Mouse (Mus musculus) neural tube, embryonic 11.5 days (tissue): ENCODE data around the gene P4hb. TPM values are rescaled to one million over a fixed set of nuclear protein-coding genes. Genes with fewer than 3 reads are reported as not detected.

Experiments used
- ATAC-seq: fragments of 200-750 bp; cut with Nextera tagmentation; 2 replicates; pipeline ENCODE4 v1.8.0; 2017; ENCODE audit warnings: moderate number of reproducible peaks, mild to moderate bottlenecking, moderate TSS enrichment, moderate library complexity; ENCODE audit not compliant: insufficient read depth, low FRiP score, low TSS enrichment
- DNase-seq: peaks from one replicate; pipeline ENCODE4 v3.0.0-alpha.2; 2015; ENCODE audit warnings: low spot score
- H3K27ac ChIP-seq: fragments of 300-500 bp; sonication (generic); 2 replicates; pipeline ENCODE4 v1.5.1; 2014; ENCODE audit warnings: low read depth, mild to moderate bottlenecking, low read length
- H3K27me3 ChIP-seq: fragments of 300-500 bp; sonication (generic); 2 replicates; pipeline ENCODE4 v1.6.1; 2014; ENCODE audit warnings: mild to moderate bottlenecking, low read length, mixed read lengths; ENCODE audit not compliant: control insufficient read depth, insufficient read depth
- H3K36me3 ChIP-seq: fragments of 300-500 bp; sonication (generic); 2 replicates; pipeline ENCODE4 v1.6.1; 2014; ENCODE audit warnings: mild to moderate bottlenecking, low read length, moderate library complexity, mixed read lengths; ENCODE audit not compliant: control insufficient read depth, insufficient read depth
- H3K4me1 ChIP-seq: fragments of 300-500 bp; sonication (generic); 2 replicates; pipeline ENCODE4 v1.6.1; 2014; ENCODE audit warnings: low read length, mixed read lengths; ENCODE audit not compliant: control insufficient read depth, insufficient read depth
- H3K4me2 ChIP-seq: fragments of 300-500 bp; sonication (generic); 2 replicates; pipeline ENCODE4 v1.6.1; 2014; ENCODE audit warnings: low read depth, mild to moderate bottlenecking, moderate library complexity
- H3K4me3 ChIP-seq: fragments of 300-500 bp; sonication (generic); 2 replicates; pipeline ENCODE4 v1.5.1; 2014; ENCODE audit warnings: low read depth, low read length
- H3K9ac ChIP-seq: fragments of 300-500 bp; sonication (generic); 2 replicates; pipeline ENCODE4 v1.6.1; 2014; ENCODE audit warnings: mild to moderate bottlenecking, low read length
- H3K9me3 ChIP-seq: fragments of 300-500 bp; sonication (generic); 2 replicates; pipeline ENCODE4 v1.6.1; 2016; ENCODE audit warnings: low read length; ENCODE audit not compliant: control insufficient read depth
- whole genome bisulfite sequencing: fragments of 180-500 bp; shearing (Covaris S2); extraction: QIAGEN DNeasy Blood & Tissue Kit; methylation state at CpG from one replicate; pipeline ENCODE4 v1.1.7; 2014; 5-methylcytosine and 5-hydroxymethylcytosine counted together
- polyA plus RNA-seq: library from polyadenylated mRNA; unstranded; fragments of >200 nt; fragmentation: Nextera tagmentation; extraction: Ambion mirVana; gene quantifications from 2 replicates; pipeline ENCODE4 v1.2.1, GENCODE M21; 2014

Gene P4hb
- polyA plus RNA-seq, 1 experiment from 2014 or later: 562 TPM

GRCm38 (mm10) chr11:120530085-120530964 lies 42.7 kb downstream of the P4hb start, which contains the start of gene Gcgr:
Gcgr (plus strand) TSS chr11:120530699.
- no peaks in the 10 kb centered on the region for H3K4me1 ChIP-seq
- H3K9me3 ChIP-seq: no peaks in the 10 kb centered on the region
- DNase-seq (peak; percentile 26), ATAC-seq (no peak)
- no peak within 1 kb of the TSS for H3K27ac ChIP-seq
- H3K4me2 ChIP-seq: peak within 1 kb of the TSS; percentile 47
- WGBS: 8% methylated on average over 48 of the region's 62 CpGs
- H3K27me3 ChIP-seq: peaks cover 50% of the 10 kb centered on the region
- no peaks in the 10 kb centered on the region for H3K36me3 ChIP-seq
- H3K9ac ChIP-seq: peak within 1 kb of the TSS; percentile 37
- peak within 1 kb of the TSS; percentile 30 for H3K4me3 ChIP-seq

- no peak for ATAC-seq
Measured at GRCm38 (mm10) chr11:120528903-120529302, 44.1 kb downstream of the P4hb start.

DNA sequence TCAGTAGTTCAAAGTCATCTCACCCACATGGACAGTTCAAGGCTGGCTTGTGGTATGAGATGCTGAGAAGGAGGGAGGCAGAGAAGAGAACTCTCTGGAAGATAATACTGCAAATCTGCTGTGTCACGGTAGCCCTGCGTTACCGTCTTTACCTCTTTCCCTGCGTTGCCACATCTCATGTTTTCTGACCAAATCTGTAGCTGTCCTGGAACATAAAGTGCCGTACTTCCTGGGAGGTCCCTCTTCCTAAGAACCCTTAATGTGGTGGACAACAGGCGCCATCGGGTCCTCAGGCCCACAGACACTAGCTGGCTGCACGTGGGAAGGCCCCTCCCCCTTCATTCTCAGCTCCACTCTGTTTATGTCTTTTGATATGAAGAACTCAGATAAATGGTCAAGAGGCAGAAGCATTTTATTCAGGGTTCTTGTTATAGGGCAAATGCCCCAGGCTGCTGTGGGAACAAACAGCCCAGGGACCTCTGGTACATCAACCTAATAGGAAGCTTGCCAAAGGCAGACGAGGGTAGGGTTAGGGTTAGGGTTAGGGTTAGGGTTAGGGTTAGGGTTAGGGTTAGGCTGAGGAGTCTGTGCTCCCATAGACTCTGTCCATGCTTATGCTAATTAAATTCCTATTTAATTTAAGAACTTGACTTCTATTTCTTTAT lies 45.2 kb downstream of the P4hb start:
- ATAC-seq (no peak), DNase-seq (no peak)
- Histone ChIP-seq H3K4me1 (no peaks in the 10 kb centered on the region), H3K4me2 (no peak overlapping the region), H3K27ac (no peak overlapping the region), H3K9me3 (no peaks in the 10 kb centered on the region), H3K36me3 (no peaks in the 10 kb centered on the region), H3K4me3 (no peak overlapping the region), H3K27me3 (peaks cover 46% of the 10 kb centered on the region), H3K9ac (no peak overlapping the region)
- 82% methylated on average over 9 of the region's 9 CpGs for WGBS

More at GRCm38 (mm10) chr11:120528903-120529302, 44.1 kb downstream of the P4hb start:
- Histone ChIP-seq H3K27me3 (peaks cover 50% of the 10 kb centered on the region), H3K4me1 (no peaks in the 10 kb centered on the region), H3K9ac (no peak overlapping the region), H3K4me2 (no peak overlapping the region), H3K36me3 (no peaks in the 10 kb centered on the region), H3K9me3 (no peaks in the 10 kb centered on the region), H3K27ac (no peak overlapping the region), H3K4me3 (no peak overlapping the region)
- 61% methylated on average over 4 of the region's 4 CpGs for WGBS
- DNase-seq: no peak

GRCm38 (mm10) chr11:120525959-120526358 lies 47.1 kb downstream of the P4hb start:
- WGBS: 79% methylated on average over 2 of the region's 2 CpGs
- DNase-seq (no peak), ATAC-seq (no peak)
- no peaks in the 10 kb centered on the region for H3K4me1 ChIP-seq
- H3K4me2 ChIP-seq: no peak overlapping the region
- H3K36me3 ChIP-seq: no peaks in the 10 kb centered on the region
- no peak overlapping the region for H3K9ac ChIP-seq
- no peak overlapping the region for H3K4me3 ChIP-seq
- H3K9me3 ChIP-seq: no peaks in the 10 kb centered on the region
- H3K27ac ChIP-seq: no peak overlapping the region
- peaks cover 28% of the 10 kb centered on the region for H3K27me3 ChIP-seq

DNA sequence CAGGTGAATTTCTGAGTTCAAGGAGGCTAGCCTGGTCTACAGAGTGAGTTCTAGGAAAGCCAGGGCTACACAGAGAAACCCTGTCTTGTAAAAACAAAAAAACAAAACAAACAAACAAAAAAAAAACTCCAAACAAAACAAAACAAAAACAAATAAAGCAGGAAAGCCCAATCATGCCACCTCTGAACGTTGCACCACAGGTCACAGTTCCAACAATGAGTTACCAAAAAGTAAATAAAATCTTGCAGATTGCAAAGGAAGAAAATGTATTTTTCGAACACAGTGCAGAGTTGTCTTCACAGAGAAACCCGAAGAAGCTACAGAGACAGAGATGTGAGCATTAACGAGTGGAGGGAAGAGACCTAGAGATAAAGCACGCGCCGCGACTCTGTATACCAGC lies 50.5 kb downstream of the P4hb start:
- DNase-seq: no peak
- no peaks in the 10 kb centered on the region for H3K36me3 ChIP-seq
- WGBS: 87% methylated on average over 8 of the region's 8 CpGs

DNA sequence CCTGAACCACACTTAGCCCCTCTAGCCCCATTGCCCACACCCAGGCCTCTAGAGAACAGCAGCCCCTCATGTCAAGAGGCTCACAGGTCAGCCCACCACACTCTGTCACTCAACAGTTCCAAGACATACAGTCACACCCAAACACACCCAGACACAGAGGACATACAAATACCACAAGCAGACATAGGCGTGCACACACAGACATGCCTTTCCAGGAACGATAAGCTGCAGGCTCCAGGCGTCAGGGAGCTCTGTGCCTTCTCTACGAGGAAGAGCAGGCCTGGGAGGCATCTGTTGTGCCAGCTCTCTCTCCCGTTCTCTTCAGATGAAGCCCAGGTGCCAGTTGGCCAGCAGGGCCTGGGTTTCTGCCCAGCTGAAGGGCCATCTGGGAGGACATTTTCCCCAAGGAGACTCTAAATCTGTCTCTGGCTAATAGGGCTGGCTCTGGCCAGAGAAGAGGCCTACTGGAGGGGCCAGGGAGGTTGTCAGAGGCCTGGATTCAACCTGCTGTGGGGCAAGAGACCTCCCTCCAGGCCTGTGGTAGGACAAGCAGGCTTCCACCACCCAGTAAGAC lies 52.0 kb downstream of the P4hb start:
- H3K36me3 ChIP-seq: no peaks in the 10 kb centered on the region
- peaks cover 3% of the 10 kb centered on the region; the same call in 1 of the 2 replicates for H3K4me1 ChIP-seq
- H3K9me3 ChIP-seq: no peaks in the 10 kb centered on the region
- H3K9ac ChIP-seq: no peak overlapping the region
- H3K4me2 ChIP-seq: no peak overlapping the region
- WGBS: 86% methylated on average over 5 of the region's 5 CpGs
- DNase-seq (no peak), ATAC-seq (no peak)
- H3K27ac ChIP-seq: no peak overlapping the region
- no peaks in the 10 kb centered on the region for H3K27me3 ChIP-seq
- H3K4me3 ChIP-seq: no peak overlapping the region

More for the DNA sequence above, 50.5 kb downstream of the P4hb start:
- no peak overlapping the region for H3K27ac ChIP-seq
- H3K9ac ChIP-seq: no peak overlapping the region
- no peak overlapping the region for H3K4me2 ChIP-seq
- ATAC-seq: no peak
- H3K4me3 ChIP-seq: no peak overlapping the region
- no peaks in the 10 kb centered on the region for H3K9me3 ChIP-seq
- H3K4me1 ChIP-seq: peaks cover 3% of the 10 kb centered on the region; the same call in 1 of the 2 replicates
- no peaks in the 10 kb centered on the region for H3K27me3 ChIP-seq

- Histone ChIP-seq H3K36me3 (no peaks in the 10 kb centered on the region), H3K4me3 (no peak overlapping the region), H3K9me3 (no peaks in the 10 kb centered on the region), H3K27me3 (no peaks in the 10 kb centered on the region), H3K4me1 (peaks cover 3% of the 10 kb centered on the region; the same call in 1 of the 2 replicates), H3K9ac (no peak overlapping the region), H3K4me2 (no peak overlapping the region), H3K27ac (no peak overlapping the region)
- ATAC-seq (no peak), DNase-seq (no peak)
- WGBS: 75% methylated on average over 9 of the region's 9 CpGs
Measured at GRCm38 (mm10) chr11:120520498-120520897, 52.6 kb downstream of the P4hb start.

DNA sequence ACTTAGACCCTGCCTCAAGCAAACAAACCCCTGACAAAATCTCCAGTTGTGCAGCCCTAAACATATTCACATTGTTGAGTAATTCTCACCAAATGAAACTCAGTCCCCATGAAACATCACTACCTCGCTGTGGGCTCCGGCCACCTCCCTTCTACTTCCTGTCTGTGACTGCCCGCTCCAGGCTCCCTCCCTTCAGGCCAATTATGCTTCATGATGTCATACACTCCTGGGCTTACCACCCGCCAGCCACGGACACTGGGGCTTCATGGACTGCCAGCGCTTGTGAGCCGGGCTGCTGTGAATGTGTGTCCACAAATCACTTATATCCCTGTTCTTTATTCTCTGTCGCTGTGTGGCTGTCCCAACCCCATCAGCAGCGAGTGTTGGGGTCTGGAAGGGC lies 53.3 kb downstream of the P4hb start:
- no peak for ATAC-seq
- no peaks in the 10 kb centered on the region for H3K27me3 ChIP-seq
- H3K27ac ChIP-seq: no peak overlapping the region
- H3K4me3 ChIP-seq: no peak overlapping the region
- no peak overlapping the region for H3K9ac ChIP-seq
- 57% methylated on average over 9 of the region's 9 CpGs for WGBS
- H3K9me3 ChIP-seq: no peaks in the 10 kb centered on the region
- peak; percentile 25 for DNase-seq
- no peak overlapping the region for H3K4me2 ChIP-seq
- peaks cover 3% of the 10 kb centered on the region; the same call in 1 of the 2 replicates for H3K4me1 ChIP-seq
- no peaks in the 10 kb centered on the region for H3K36me3 ChIP-seq
